21 mouse cellular contexts compared by ENCODE assay signal in genomic region chr9:103440597-103440996, GRCm38 (mm10). TPM values are rescaled to one million over a fixed set of nuclear protein-coding genes. Genes with fewer than 3 reads are reported as not detected.
A peak's percentile ranks its signal among the peaks of the same experiment; 100 is the strongest.
DNase-seq lines count a peak whose midpoint lies in the region; ATAC-seq and TF ChIP-seq lines count a peak whose summit lies in the region.
"Had no signal": no experiment of that assay in that cellular context is flagged by ENCODE, and none has a peak within 500 bp of the region (broad histone marks: within the 10 kb centered on the region; RNA-seq: fewer than 3 reads in every experiment).

No protein-coding gene starts in this region.

- no peak overlapping the region for H3K4me2 ChIP-seq in heart, postnatal 0 days (ENCODE audit: low read depth, low read length)
- H3K4me2 ChIP-seq in kidney, embryonic 16.5 days (replicated peaks; ENCODE audit: low read depth, low read length): no peak overlapping the region
- H3K4me2 ChIP-seq: hindbrain, embryonic 12.5 days; liver, embryonic 15.5 days; midbrain, embryonic 13.5 days; stomach, embryonic 15.5 days had no signal

- WGBS in heart, postnatal 0 days: 14% methylated on average over 3 of the region's 3 CpGs
- WGBS in kidney, embryonic 16.5 days: 35% methylated on average over 3 of the region's 3 CpGs

- no peaks in the 10 kb centered on the region for H3K27me3 ChIP-seq in heart, postnatal 0 days (ENCODE audit: control insufficient read depth, insufficient read depth, low read length)
- no peaks in the 10 kb centered on the region for H3K27me3 ChIP-seq in kidney, embryonic 16.5 days (ENCODE audit: insufficient read depth, low read length)
- H3K27me3 ChIP-seq: hindbrain, embryonic 12.5 days; liver, embryonic 15.5 days; midbrain, embryonic 13.5 days; stomach, embryonic 15.5 days had no signal

- peak overlapping the region; percentile 52 for H3K27ac ChIP-seq in heart, postnatal 0 days (ENCODE audit: low read depth)
- H3K27ac ChIP-seq in kidney, embryonic 16.5 days (ENCODE audit: low read length): no peak overlapping the region
- H3K27ac ChIP-seq: forebrain, embryonic 10.5 days; hindbrain, embryonic 12.5 days; liver, embryonic 15.5 days; midbrain, embryonic 13.5 days; stomach, embryonic 15.5 days had no signal

- no peaks in the 10 kb centered on the region for H3K36me3 ChIP-seq in heart, postnatal 0 days (replicated peaks; ENCODE audit: control insufficient read depth, insufficient read depth, low read length)
- no peaks in the 10 kb centered on the region for H3K36me3 ChIP-seq in kidney, embryonic 16.5 days (ENCODE audit: insufficient read depth, low read length)
- H3K36me3 ChIP-seq: forebrain, embryonic 10.5 days; hindbrain, embryonic 12.5 days; liver, embryonic 15.5 days; midbrain, embryonic 13.5 days; stomach, embryonic 15.5 days had no signal

- ATAC-seq in heart, postnatal 0 days (ENCODE audit: insufficient read depth, low read depth): peak; percentile 50
- no peak for ATAC-seq in kidney, embryonic 16.5 days (ENCODE audit: low FRiP score, low TSS enrichment)
- ATAC-seq: forebrain, embryonic 16.5 days; intestine, postnatal 0 days; midbrain, embryonic 13.5 days had no signal

- H3K9ac ChIP-seq in heart, postnatal 0 days (replicated peaks; ENCODE audit: low read depth, low read length): no peak overlapping the region
- no peak overlapping the region for H3K9ac ChIP-seq in kidney, embryonic 16.5 days (replicated peaks; ENCODE audit: low read length)
- H3K9ac ChIP-seq: hindbrain, embryonic 12.5 days; liver, embryonic 15.5 days; midbrain, embryonic 13.5 days; stomach, embryonic 15.5 days had no signal

- no peak overlapping the region for H3K4me3 ChIP-seq in heart, postnatal 0 days (ENCODE audit: low read depth, low read length)
- no peak overlapping the region for H3K4me3 ChIP-seq in kidney, embryonic 16.5 days (ENCODE audit: low read length)
- H3K4me3 ChIP-seq: forebrain, embryonic 10.5 days; hindbrain, embryonic 12.5 days; liver, embryonic 15.5 days; megakaryocyte, embryonic 14.5 days; midbrain, embryonic 13.5 days; stomach, embryonic 15.5 days had no signal

- H3K9me3 ChIP-seq in heart, postnatal 0 days (replicated peaks; ENCODE audit: control insufficient read depth, low read length): 0 out of 2 replicates have a peak, but pooled peaks cover 7% of the 10 kb centered on the region
- peaks cover 8% of the 10 kb centered on the region; the same call in 1 of the 2 replicates for H3K9me3 ChIP-seq in kidney, embryonic 16.5 days (ENCODE audit: low read length)
- H3K9me3 ChIP-seq: liver, embryonic 15.5 days; midbrain, embryonic 13.5 days; stomach, embryonic 15.5 days had no signal

- TF ChIP-seq CTCF in heart, postnatal 0 days (IDR thresholded peaks at IDR 0.05; ENCODE audit: low read depth): no peak

- peaks cover 42% of the 10 kb centered on the region for H3K4me1 ChIP-seq in heart, postnatal 0 days (ENCODE audit: control insufficient read depth, insufficient read depth)
- peaks cover 21% of the 10 kb centered on the region for H3K4me1 ChIP-seq in kidney, embryonic 16.5 days (ENCODE audit: insufficient read depth, low read length)
- H3K4me1 ChIP-seq: liver, embryonic 15.5 days; stomach, embryonic 15.5 days had no signal

- no peak for TF ChIP-seq EP300 in heart, postnatal 0 days (IDR thresholded peaks at IDR 0.05; ENCODE audit: low read depth)

- DNase-seq in heart, postnatal 0 days (ENCODE audit: low spot score): peak; percentile 57
- no peak for DNase-seq in heart, adult 18-20 months
- DNase-seq in kidney, postnatal 14 days: peak; percentile 27
- DNase-seq in lung, postnatal 10 days: peak; percentile 13
- DNase-seq in lung, postnatal 25 days (ENCODE audit: low spot score): no peak
- no peak for DNase-seq in left cerebral cortex, adult 9 months (ENCODE audit: low spot score in 2 of 2)
- DNase-seq: adrenal gland, postnatal 10 days; cerebellum, adult 18-20 months; cerebellum, postnatal 14 days; gastrocnemius, postnatal 10 days; liver; thymus, postnatal 25 days had no signal

RNA-seq across cellular contexts. Expression of gene Bfsp2, which starts 39.6 kb away (rescaled TPM):
- not detected in 2 replicates for total RNA-seq in heart, postnatal 0 days (2014; rRNA removed; ENCODE audit: low replicate concordance)
- 1.7 and 2.3 TPM in 2 replicates for polyA plus RNA-seq in heart, postnatal 0 days (2015; fragmentation: Nextera tagmentation; extraction: Ambion mirVana)
- 1 to 10 TPM in 1 of 2 experiments, under 1 TPM in 1; 0.84 to 1.2 TPM for total RNA-seq in heart, adult 18-20 months (2021)
- polyA plus RNA-seq in kidney, embryonic 16.5 days (2015; fragmentation: Nextera tagmentation; extraction: Ambion mirVana): 0.54 and 0.57 TPM in 2 replicates

Comparison
In these comparisons a context has a peak if more than half of its experiments do, and no peak if none do; other contexts are left out.
1. DNase-seq: peak in heart, postnatal 0 days (single experiment), kidney, postnatal 14 days (single experiment) and lung, postnatal 10 days (single experiment); none in heart, adult 18-20 months (0 of 2), lung, postnatal 25 days (single experiment) and left cerebral cortex, adult 9 months (0 of 2).